1 mouse cellular context compared by ENCODE assay signal in genomic region chr14:51106449-51106967, GRCm38 (mm10).
TF ChIP-seq lines count a peak whose summit lies in the region.

No protein-coding gene starts in this region.

TF ChIP-seq in CH12.LX, 34 proteins besides CTCF, POLR2A, EP300 and RAD21:
- TF ChIP-seq TBP (conservative IDR thresholded peaks at IDR 0.05; ENCODE audit: low read depth, low read length) (no peak), IRF4 (IDR thresholded peaks at IDR 0.05; ENCODE audit: low read depth, low read length) (peak; percentile 66; the same call in 1 of the 2 replicates)
